Comparison of ENCODE assay signal across 19 mouse cellular contexts in genomic region chr6:95196631-95197030, GRCm38 (mm10).
DNase-seq lines count a peak whose midpoint lies in the region; ATAC-seq and TF ChIP-seq lines count a peak whose summit lies in the region.
"Had no signal": no experiment of that assay in that cellular context is flagged by ENCODE, and none has a peak within 500 bp of the region (broad histone marks: within the 10 kb centered on the region; RNA-seq: fewer than 3 reads in every experiment).

No protein-coding gene starts in this region.

- no peak overlapping the region for H3K27ac ChIP-seq in midbrain, embryonic 13.5 days
- H3K27ac ChIP-seq in midbrain, embryonic 10.5 days (replicated peaks) = no peak overlapping the region
- no peak overlapping the region for H3K27ac ChIP-seq in midbrain, embryonic 15.5 days
- no peak overlapping the region for H3K27ac ChIP-seq in midbrain, embryonic 11.5 days (ENCODE audit: low read depth, low read length)
- H3K27ac ChIP-seq in midbrain, embryonic 16.5 days (ENCODE audit: low read length) = no peak overlapping the region
- H3K27ac ChIP-seq: embryonic facial prominence, embryonic 10.5 days; embryonic facial prominence, embryonic 12.5 days; forebrain, embryonic 13.5 days; forebrain, embryonic 15.5 days had no signal

- H3K4me2 ChIP-seq in midbrain, embryonic 13.5 days (replicated peaks) = no peak overlapping the region
- no peak overlapping the region for H3K4me2 ChIP-seq in midbrain, embryonic 15.5 days
- no peak overlapping the region for H3K4me2 ChIP-seq in midbrain, embryonic 11.5 days
- no peak overlapping the region for H3K4me2 ChIP-seq in midbrain, embryonic 16.5 days (ENCODE audit: low read length)
- H3K4me2 ChIP-seq: embryonic facial prominence, embryonic 12.5 days; forebrain, embryonic 13.5 days; forebrain, embryonic 15.5 days had no signal

- H3K4me1 ChIP-seq in midbrain, embryonic 13.5 days (replicated peaks) = peaks cover 6% of the 10 kb centered on the region; the same call in 1 of the 2 replicates
- H3K4me1 ChIP-seq in midbrain, embryonic 10.5 days = no peaks in the 10 kb centered on the region
- peaks cover 4% of the 10 kb centered on the region; the same call in 1 of the 2 replicates for H3K4me1 ChIP-seq in midbrain, embryonic 15.5 days
- H3K4me1 ChIP-seq in midbrain, embryonic 11.5 days (ENCODE audit: control insufficient read depth, insufficient read depth, low read length) = no peaks in the 10 kb centered on the region; the same call in 1 of the 2 replicates
- H3K4me1 ChIP-seq in midbrain, embryonic 16.5 days (ENCODE audit: control insufficient read depth, insufficient read depth, low read length) = no peaks in the 10 kb centered on the region
- H3K4me1 ChIP-seq: embryonic facial prominence, embryonic 10.5 days; embryonic facial prominence, embryonic 12.5 days; forebrain, embryonic 15.5 days had no signal

- H3K4me3 ChIP-seq in midbrain, embryonic 13.5 days (replicated peaks) = no peak overlapping the region
- H3K4me3 ChIP-seq in midbrain, embryonic 10.5 days = no peak overlapping the region
- no peak overlapping the region for H3K4me3 ChIP-seq in midbrain, embryonic 15.5 days
- no peak overlapping the region for H3K4me3 ChIP-seq in midbrain, embryonic 11.5 days (ENCODE audit: low read depth, low read length)
- H3K4me3 ChIP-seq in midbrain, embryonic 16.5 days (ENCODE audit: low read depth, low read length) = no peak overlapping the region
- H3K4me3 ChIP-seq: embryonic facial prominence, embryonic 10.5 days; embryonic facial prominence, embryonic 12.5 days; forebrain, embryonic 13.5 days; forebrain, embryonic 15.5 days had no signal

- no peaks in the 10 kb centered on the region for H3K36me3 ChIP-seq in midbrain, embryonic 13.5 days
- H3K36me3 ChIP-seq in midbrain, embryonic 10.5 days = no peaks in the 10 kb centered on the region
- no peaks in the 10 kb centered on the region for H3K36me3 ChIP-seq in midbrain, embryonic 15.5 days (replicated peaks)
- H3K36me3 ChIP-seq in midbrain, embryonic 11.5 days (ENCODE audit: control insufficient read depth, insufficient read depth, low read length) = no peaks in the 10 kb centered on the region
- no peaks in the 10 kb centered on the region for H3K36me3 ChIP-seq in midbrain, embryonic 16.5 days (ENCODE audit: control insufficient read depth, insufficient read depth, low read length)
- H3K36me3 ChIP-seq: embryonic facial prominence, embryonic 10.5 days; embryonic facial prominence, embryonic 12.5 days; forebrain, embryonic 15.5 days had no signal

- H3K9me3 ChIP-seq in midbrain, embryonic 13.5 days = no peaks in the 10 kb centered on the region
- no peaks in the 10 kb centered on the region for H3K9me3 ChIP-seq in midbrain, embryonic 10.5 days (replicated peaks)
- H3K9me3 ChIP-seq in midbrain, embryonic 15.5 days = no peaks in the 10 kb centered on the region
- H3K9me3 ChIP-seq in midbrain, embryonic 11.5 days (ENCODE audit: control insufficient read depth, low read length) = no peaks in the 10 kb centered on the region
- no peaks in the 10 kb centered on the region for H3K9me3 ChIP-seq in midbrain, embryonic 16.5 days (replicated peaks; ENCODE audit: control insufficient read depth, low read length, poor library complexity, severe bottlenecking)
- H3K9me3 ChIP-seq: embryonic facial prominence, embryonic 10.5 days; embryonic facial prominence, embryonic 12.5 days; forebrain, embryonic 13.5 days; forebrain, embryonic 15.5 days had no signal

- TF ChIP-seq POLR2A in brain, embryonic 14.5 days (IDR thresholded peaks at IDR 0.05; ENCODE audit: borderline replicate concordance, extremely low read depth, insufficient read depth, insufficient read length, poor library complexity, severe bottlenecking) = no peak

- WGBS in midbrain, embryonic 13.5 days = 51% methylated on average over 2 of the region's 2 CpGs
- WGBS in midbrain, embryonic 10.5 days = 84% methylated on average over 2 of the region's 2 CpGs
- WGBS in midbrain, embryonic 15.5 days = 60% methylated on average over 2 of the region's 2 CpGs
- 77% methylated on average over 2 of the region's 2 CpGs for WGBS in midbrain, embryonic 11.5 days
- WGBS in midbrain, embryonic 16.5 days = 40% methylated on average over 2 of the region's 2 CpGs

- no peak overlapping the region for H3K9ac ChIP-seq in midbrain, embryonic 13.5 days (replicated peaks)
- no peak overlapping the region for H3K9ac ChIP-seq in midbrain, embryonic 15.5 days
- no peak overlapping the region for H3K9ac ChIP-seq in midbrain, embryonic 11.5 days (ENCODE audit: low read length)
- no peak overlapping the region for H3K9ac ChIP-seq in midbrain, embryonic 16.5 days (ENCODE audit: low read depth, low read length)
- H3K9ac ChIP-seq: embryonic facial prominence, embryonic 12.5 days; forebrain, embryonic 13.5 days; forebrain, embryonic 15.5 days had no signal

- DNase-seq in midbrain, embryonic 10.5 days (ENCODE audit: low spot score) = no peak
- no peak for DNase-seq in midbrain, embryonic 11.5 days (ENCODE audit: low spot score, missing footprints)
- peak; percentile 65 for DNase-seq in brain, embryonic 14.5 days (ENCODE audit: low read depth)
- no peak for DNase-seq in frontal cortex, postnatal 10 days (ENCODE audit: low spot score in 2 of 2)
- DNase-seq: adrenal gland, adult 2 months; adrenal gland, postnatal 10 days; adrenal gland, postnatal 25 days; cerebellum, adult 11-12 months; cerebellum, adult 2 months; cerebellum, adult 9-10 months; cerebellum, postnatal 10 days; cerebellum, postnatal 25 days had no signal

- no peak for TF ChIP-seq CTCF in brain, embryonic 14.5 days (IDR thresholded peaks at IDR 0.05; ENCODE audit: borderline replicate concordance, extremely low read depth, insufficient read depth, insufficient read length)

- peak; percentile 55; the same call in 1 of the 2 replicates for ATAC-seq in midbrain, embryonic 13.5 days
- 0 out of 2 replicates have a peak, but pooled peaks have one; percentile 63 for ATAC-seq in midbrain, embryonic 15.5 days (replicated peaks)
- no peak for ATAC-seq in midbrain, embryonic 11.5 days (ENCODE audit: low FRiP score)
- peak; percentile 25; the same call in 1 of the 2 replicates for ATAC-seq in midbrain, embryonic 16.5 days
- ATAC-seq: forebrain, embryonic 13.5 days; forebrain, embryonic 15.5 days had no signal

- H3K27me3 ChIP-seq in midbrain, embryonic 13.5 days = peaks cover 45% of the 10 kb centered on the region
- H3K27me3 ChIP-seq in midbrain, embryonic 10.5 days (ENCODE audit: low read depth, poor library complexity, severe bottlenecking) = peaks cover 28% of the 10 kb centered on the region; the same call in 1 of the 2 replicates
- 0 out of 2 replicates have a peak, but pooled peaks cover 5% of the 10 kb centered on the region for H3K27me3 ChIP-seq in midbrain, embryonic 15.5 days (replicated peaks)
- peaks cover 10% of the 10 kb centered on the region for H3K27me3 ChIP-seq in midbrain, embryonic 11.5 days (ENCODE audit: control insufficient read depth, insufficient read depth, low read length)
- no peaks in the 10 kb centered on the region; the same call in 1 of the 2 replicates for H3K27me3 ChIP-seq in midbrain, embryonic 16.5 days (ENCODE audit: control insufficient read depth, insufficient read depth, low read depth, low read length)
- H3K27me3 ChIP-seq: embryonic facial prominence, embryonic 12.5 days; forebrain, embryonic 15.5 days had no signal
